Mouse (Mus musculus) retina, adult 2 months (tissue): ENCODE measurements around the gene Hoxd4.

Experiments used
- DNase-seq: peaks from one replicate; pipeline ENCODE4 v3.0.0-alpha.2; 2012; ENCODE audit warnings: low read depth, low spot score

Gene Hoxd4

GRCm38 (mm10) chr2:74741252-74741978, 29.7 kb downstream of the Hoxd4 start:
- DNase-seq: no peak

- no peak for DNase-seq
Observed at GRCm38 (mm10) chr2:74741979-74742277, 30.2 kb downstream of the Hoxd4 start.

- no peak for DNase-seq
Observed at GRCm38 (mm10) chr2:74745540-74746297, 34.0 kb downstream of the Hoxd4 start.

GRCm38 (mm10) chr2:74746298-74746921, 34.7 kb downstream of the Hoxd4 start:
- no peak for DNase-seq

GRCm38 (mm10) chr2:74747006-74747405, 35.3 kb downstream of the Hoxd4 start:
- DNase-seq: no peak

DNA sequence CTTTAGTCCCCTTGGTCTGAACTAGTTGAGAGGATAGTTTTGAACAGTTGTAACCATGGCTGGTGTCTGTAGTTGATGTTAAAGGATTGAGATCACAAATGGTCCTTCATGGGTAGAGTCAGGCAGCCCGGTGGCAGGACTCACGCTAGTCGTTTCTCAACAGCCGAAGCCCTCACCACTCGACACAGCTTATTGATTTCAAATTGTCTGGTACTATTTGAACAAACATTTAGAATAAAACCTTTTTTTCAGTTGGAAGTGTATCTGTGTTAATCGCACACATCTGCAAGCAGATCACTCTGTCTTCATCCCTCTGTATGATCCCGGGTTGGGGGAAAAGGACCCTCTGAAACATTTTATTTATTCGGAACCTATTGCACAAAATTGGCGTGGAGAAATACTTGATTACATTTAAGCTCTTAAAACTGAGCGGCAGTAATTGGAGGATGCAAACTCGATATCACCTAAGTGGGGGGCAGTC, 36.0 kb downstream of the Hoxd4 start:
- no peak for DNase-seq

DNA sequence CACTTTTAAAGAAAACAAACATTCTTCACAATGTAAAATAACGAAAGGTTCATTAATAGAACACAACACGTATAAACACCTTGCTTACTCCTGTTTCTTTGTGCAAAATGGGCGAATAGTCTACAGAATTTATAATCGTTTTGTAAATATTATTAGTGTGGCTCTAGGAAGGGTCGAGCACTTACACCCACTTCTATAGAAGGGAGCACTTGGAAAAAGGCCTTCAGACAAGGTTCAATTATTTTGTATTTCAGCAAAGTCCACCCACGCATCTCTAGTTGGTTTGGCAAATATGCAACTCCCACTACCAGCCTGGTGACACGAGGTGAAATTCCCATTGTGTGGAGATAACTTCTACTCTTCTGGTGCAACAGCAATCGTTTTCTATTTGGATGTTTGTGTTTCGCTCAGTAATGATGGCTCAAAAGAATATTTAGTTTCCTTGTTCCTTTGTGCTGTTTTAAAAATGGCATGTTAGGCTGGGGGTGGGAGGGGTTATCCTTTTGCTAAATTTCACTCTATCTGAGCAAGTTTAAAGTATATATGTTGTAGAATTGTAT, 36.8 kb downstream of the Hoxd4 start:
- DNase-seq: no peak

- DNase-seq: no peak
Observed at GRCm38 (mm10) chr2:74749337-74750121, 37.8 kb downstream of the Hoxd4 start.

DNA sequence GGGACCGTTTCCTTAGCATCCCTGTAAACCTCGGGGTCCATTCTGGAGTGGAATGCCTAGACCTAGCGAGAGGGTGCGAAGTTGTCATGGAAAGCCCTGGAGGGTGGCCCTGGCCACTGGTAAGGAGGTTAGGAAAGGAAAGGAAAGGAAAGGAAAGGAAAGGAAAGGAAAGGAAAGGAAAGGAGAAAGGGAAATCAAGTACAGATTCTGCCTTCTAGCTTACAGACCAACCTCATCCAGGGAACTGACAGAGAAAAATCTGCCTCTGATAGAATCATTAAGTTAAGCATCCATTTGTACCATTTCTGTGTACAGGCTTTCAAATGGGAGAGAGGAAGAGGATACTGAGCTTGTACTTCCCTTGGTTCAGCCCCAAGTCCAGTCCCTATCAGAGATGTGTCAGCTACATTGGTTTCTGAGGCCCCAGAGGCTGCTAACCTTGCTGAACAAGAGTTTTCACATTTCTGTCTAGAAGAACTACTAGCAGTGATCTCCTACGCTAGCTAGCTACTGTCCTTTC, 39.1 kb downstream of the Hoxd4 start:
- DNase-seq: no peak

DNA sequence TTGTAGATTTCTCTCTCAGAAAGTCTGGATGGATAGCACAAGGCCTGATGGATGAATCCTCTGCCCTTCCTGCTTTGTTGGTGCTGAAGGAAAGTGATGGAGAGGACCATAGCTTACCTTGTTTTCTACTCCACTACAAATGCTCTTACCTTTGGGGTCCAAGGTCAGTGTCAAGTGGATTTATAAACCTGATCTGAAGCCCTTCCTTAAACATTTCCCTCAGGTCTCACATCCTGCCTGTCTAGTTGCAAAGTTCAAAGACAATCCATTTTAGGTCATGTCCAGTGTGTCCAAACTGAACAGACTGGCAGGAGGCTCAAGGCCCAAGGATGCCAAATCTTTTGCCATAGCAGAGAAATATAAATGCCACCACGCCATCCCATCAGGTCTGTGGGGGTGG, 40.1 kb downstream of the Hoxd4 start:
- no peak for DNase-seq

GRCm38 (mm10) chr2:74752431-74753174, 40.9 kb downstream of the Hoxd4 start:
- no peak for DNase-seq

DNA sequence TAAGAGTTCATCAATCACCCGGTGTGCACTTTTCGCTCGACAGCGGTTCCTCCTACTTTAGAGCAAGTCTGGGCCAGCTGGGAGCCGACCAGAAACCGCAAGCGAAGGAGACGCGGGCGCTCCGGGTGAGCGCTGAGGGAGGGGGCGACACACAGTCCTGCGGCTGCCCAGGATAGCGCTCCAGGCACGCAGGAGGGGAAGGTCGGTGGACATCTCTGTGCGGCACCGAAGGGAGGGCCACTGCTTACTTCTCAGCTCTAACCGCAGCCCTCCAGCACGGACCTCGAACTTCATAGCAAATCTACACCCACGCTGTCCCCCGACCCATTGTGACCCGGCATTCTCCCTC, 41.4 kb downstream of the Hoxd4 start:
- no peak for DNase-seq

DNA sequence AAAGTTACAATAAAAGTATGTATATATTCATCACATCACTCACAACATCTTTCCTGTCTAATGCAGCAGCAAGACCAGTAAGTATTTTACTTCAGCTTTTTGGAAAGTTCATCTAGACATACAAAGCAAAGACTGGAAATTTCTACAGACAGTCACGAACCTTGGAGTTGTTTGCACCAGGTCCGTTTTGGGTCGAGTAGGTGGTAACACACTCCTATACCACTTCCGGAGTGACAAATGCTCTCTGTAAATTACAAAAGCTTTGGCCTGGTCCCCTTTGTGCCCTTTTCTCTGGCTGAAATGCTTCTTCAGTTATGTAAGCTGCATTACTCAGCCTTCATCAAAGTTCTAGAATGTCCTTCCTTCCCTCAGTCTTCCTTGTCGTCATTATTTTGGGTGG, 42.0 kb downstream of the Hoxd4 start:
- no peak for DNase-seq

DNA sequence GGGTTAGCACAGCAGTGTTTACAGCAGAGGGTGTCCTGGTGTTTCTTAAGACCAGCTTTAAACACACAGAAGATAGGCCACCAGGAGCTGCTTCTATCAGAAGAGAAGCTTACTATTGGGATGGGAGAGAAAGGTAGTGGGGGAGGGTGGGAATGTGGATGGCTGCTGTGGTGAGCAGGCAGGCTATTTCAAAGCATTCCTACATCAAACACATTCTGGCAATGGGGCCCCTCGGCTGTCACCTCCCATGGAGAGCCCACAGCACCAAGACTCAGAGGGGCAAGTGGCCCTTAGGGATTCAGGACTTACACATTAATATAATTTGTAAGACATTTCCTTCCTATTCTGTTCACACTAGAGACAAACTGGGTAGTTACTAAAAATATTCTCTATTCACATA, 48.4 kb downstream of the Hoxd4 start:
- DNase-seq: no peak

DNA sequence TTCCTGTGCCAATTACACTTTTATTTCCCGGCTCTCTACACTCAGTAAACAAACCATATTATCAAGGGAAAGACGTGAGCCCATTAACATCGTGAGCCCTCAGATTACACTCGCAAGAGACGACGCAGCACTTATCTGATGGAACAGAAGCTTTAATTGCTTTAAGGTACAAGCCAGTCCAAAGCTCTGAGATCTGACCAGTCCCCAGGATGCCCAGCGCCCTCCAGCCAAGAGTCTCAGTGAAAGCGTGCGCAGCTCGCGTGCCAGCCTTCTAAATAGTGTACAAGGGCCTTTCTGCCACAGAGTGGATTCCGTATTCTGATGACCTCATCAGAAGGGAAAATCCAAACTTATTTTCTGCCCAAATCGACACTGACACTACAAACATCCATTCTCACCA, 50.2 kb downstream of the Hoxd4 start:
- DNase-seq: no peak

DNA sequence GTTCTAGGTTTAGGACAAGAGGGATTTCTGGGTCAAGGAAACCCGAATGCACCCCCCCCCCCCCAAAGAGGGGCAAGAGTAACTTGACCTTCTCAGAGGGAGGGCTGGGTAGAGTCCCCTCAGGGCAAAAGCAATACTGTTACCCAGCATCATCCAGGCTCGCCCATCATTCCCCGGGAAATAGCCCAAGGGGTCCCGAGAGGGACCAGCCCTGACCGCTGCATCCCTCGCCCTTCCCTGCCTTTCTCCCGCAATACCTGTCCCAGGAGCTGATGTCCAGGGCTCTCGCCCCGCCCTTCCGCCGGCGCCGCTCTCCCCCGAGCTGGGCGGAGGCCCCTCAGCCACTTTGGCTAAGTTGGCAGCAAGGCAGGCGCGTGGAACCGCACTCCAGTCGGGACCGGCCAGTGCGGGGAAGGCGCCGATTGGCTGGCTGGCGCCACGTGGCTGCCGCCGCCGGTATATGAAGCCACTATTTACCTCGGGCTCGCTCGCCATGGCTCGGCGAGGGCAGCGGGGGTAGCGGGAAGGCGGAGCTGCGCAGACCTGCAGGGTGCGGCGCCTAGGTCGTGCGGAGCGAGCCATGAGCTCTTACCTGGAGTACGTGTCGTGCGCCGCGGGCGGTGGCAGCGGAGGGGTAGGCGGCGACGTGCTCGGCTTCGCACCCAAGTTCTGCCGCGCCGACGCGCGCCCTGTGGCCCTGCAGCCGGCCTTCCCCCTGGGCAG, 51.0 kb downstream of the Hoxd4 start, which contains the start of gene Hoxd1:
Gene Hoxd1 (plus strand): TSS at position 459 of the 723 bp plus-strand sequence.
- DNase-seq: no peak

DNA sequence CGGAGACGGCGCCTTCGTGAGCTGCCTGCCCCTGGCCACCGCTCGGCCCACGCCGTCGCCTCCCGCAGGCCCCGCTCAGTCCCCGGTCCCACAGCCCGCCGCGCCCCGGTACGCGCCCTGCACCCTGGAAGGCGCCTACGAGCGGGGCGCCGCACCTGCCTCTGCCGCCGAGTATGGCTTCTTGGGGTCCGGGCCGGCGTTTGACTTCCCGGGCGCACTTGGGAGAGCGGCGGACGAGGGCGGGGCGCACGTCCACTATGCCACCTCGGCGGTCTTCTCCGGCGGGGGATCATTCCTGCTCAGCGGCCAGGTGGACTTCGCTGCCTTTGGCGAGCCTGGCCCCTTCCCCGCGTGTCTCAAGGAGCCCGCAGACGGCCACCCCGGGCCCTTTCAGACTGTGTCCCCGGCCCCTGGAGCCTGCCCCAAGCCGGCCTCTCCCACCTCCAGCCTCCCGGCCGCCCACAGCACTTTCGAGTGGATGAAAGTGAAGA, 51.6 kb downstream of the Hoxd4 start:
- DNase-seq: no peak

- no peak for DNase-seq
Observed at GRCm38 (mm10) chr2:74763976-74764375, 52.2 kb downstream of the Hoxd4 start.

GRCm38 (mm10) chr2:74774359-74774758, 62.6 kb downstream of the Hoxd4 start:
- no peak for DNase-seq
